Mouse (Mus musculus): ENCODE results near the gene Tatdn3. TPM values are rescaled to one million over a fixed set of nuclear protein-coding genes. Genes with fewer than 3 reads are reported as not detected.

Gene Tatdn3
- total RNA-seq (2014; fragmentation: Nextera tagmentation) (4.0 and 21.4 TPM in 2 replicates), total RNA-seq (2017) (9.3 and 12.5 TPM in 2 replicates)

DNA sequence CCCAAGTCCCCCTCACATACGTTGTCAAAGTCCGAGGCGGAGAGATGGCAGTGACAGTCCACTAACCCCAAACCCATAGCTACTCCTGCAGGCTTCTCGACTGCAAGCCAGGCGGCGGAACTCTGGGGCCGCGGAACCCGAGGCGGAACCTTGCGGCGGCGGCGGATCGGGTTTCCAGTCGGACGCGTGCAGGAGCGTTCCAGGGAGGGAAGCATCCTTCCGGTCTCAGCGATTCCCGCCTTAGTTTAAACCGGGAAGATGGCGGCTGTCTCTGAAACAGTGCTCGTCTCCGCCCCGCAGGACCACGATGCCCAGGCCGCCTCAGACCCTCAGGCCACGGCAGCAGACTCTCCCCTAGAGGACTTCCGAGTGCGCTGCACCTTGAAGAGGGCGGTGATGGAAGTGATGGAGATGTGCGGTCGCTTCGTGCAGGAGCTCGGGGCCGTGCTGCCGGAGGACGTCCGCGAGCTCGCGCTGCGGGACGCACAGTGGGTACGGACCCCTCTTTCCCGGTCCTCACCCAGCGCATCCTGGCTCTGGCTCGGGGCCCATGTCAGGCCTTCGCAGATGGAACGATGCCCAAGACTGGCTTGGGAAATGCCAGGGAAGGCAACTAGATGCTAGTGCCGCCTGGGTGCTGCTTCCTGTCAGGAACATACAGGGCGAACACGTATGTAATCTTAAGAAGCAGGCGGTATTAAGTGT lies at the start of gene Tatdn3, which contains the start of gene Nsl1:
Tatdn3 (minus strand) TSS at position 152 of the 705 bp plus-strand sequence.
Nsl1 (plus strand) TSS at position 232 of the 705 bp plus-strand sequence.
- peak; percentile 95 for ATAC-seq (replicated peaks; ENCODE audit: poor library complexity, severe bottlenecking)

- peak; percentile 76 for ATAC-seq (replicated peaks; ENCODE audit: poor library complexity, severe bottlenecking)
Measured at GRCm38 (mm10) chr1:191111146-191111545, 48.4 kb upstream of the Tatdn3 start.

DNA sequence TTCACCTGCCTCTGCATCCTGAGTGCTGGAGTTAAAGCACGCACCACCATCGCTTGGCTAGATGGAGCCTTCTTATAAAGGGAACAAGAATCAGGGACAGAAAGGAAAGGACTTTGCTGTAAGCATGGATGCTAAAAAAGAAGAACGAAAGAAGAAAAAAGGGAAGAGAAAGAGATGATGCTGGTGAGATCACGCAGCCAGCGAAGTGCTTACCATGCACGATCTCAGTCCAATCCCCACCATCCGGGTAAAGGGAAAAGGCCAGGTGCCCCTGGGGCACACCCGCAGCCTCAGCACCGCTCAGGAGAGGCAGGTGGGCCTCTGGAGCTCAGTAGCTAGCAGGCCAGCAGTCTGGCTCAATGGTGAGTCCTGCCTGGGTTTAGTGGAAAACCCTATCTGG lies 47.2 kb upstream of the Tatdn3 start:
- peak; percentile 20 for ATAC-seq (replicated peaks; ENCODE audit: poor library complexity, severe bottlenecking)

DNA sequence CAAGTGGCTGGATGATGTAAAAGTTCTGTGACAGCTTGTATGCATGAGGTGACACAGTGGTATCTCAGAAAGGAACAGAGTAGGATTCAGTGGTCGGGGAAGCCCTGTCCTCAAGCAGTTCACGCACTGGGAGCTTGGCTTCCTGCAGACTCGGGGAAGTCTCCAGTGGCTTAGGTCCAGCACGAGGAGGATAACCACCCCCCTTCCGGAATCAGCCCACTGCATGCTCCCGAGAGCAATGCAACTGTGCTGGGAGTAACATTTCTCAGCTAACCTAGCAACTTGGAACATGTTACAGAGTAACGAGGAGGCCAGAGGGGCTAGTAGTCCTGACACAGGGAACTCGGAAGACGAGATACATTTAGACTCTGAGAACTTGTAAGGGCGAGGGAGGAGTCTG lies 44.6 kb upstream of the Tatdn3 start:
- ATAC-seq (replicated peaks; ENCODE audit: poor library complexity, severe bottlenecking) = no peak

DNA sequence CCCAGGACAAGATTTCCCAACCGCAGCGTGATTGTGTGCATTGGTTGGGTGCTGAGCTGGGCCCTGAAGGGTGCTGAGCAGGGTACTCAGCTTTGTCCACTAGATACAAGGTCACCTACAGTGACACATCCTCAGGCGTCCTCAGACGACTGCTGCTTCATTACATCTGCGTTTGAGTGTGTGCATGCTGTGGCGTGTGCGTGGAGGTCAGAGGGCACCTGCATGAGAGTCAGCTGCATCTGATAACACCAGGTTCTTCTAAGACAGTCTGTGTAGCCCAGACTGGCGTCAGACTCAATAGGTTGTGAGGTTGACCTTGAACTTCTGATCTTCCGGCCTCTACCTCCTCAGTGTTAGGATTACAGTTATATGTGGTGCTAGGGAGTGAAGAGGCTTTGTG lies 42.5 kb upstream of the Tatdn3 start:
- no peak for ATAC-seq (replicated peaks; ENCODE audit: poor library complexity, severe bottlenecking)

DNA sequence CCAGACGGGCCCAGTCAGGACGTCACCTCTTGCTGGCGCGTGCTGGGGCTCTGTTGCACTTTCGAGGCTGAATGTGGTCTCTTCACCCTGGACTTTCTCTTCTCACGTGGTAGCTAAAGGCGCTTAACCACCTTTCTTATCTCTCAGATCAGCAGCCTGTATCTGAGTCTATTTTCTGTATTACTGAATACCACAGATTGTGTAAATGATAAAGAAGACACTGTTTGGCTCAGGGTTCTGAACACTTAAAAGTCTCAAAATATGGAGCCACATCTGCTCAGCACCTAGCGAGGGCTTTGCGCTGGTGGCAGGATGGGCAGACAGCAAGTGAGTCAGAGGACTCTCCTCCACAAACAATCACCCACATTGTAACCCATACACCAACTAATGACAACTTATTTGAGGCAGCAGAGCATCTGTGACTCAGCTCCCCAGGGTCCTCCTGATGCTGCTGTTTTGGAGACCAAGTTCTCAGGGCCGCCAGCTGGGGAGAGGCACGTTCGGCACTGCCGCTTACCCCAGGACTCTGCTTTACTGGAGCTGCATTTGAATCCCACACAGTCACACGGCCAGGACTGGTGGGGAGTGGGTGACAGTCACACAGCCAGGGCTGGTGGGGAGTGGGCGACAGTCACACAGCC lies 40.1 kb upstream of the Tatdn3 start:
- no peak for ATAC-seq (replicated peaks; ENCODE audit: poor library complexity, severe bottlenecking)

- no peak for ATAC-seq (replicated peaks; ENCODE audit: poor library complexity, severe bottlenecking)
Measured at GRCm38 (mm10) chr1:191099772-191100291, 37.1 kb upstream of the Tatdn3 start.

GRCm38 (mm10) chr1:191099114-191099513 lies 36.4 kb upstream of the Tatdn3 start:
- ATAC-seq (replicated peaks; ENCODE audit: poor library complexity, severe bottlenecking) = no peak

GRCm38 (mm10) chr1:191097802-191098747 lies 35.3 kb upstream of the Tatdn3 start, which contains the start of gene Batf3:
Gene Batf3 (plus strand): TSS chr1:191097847.
- peak; percentile 72 for ATAC-seq (replicated peaks; ENCODE audit: poor library complexity, severe bottlenecking)

DNA sequence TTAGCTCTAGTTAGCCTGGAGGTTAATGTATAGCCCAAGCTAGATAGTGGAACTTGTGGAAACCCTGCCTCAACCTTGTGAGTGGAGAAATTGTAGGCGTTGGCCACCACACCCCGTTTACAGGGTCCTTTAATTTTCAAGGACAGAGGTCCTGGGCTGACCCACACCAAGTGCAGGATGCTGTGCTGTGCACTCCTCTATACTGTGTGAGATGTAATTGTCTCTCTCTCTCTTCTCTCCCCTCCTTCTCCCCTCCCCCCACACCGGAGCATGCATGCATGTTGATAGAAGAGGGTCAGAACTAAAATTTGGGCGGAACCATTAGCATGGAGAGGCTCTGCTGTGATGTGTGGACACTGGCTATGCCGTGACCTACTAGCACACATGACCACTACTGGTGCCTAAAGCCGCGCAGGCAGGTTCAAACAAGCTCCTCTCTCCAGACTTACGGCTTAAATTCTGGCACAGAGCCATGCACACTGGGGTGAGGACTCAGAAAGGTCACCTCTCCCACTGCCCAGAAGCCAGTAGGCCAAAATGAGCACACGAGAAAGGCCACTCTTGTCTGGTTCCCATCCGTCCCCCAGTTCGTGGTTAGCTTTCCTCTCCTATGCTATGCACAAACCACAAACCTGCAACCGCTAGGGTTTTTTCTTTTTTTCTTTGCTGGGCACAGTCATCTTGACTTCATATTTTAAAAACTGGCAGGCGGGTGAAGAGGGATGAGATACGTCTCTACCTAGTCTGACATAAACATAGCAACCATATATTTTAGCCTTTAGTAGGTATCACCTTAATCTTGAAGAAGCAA lies 34.3 kb upstream of the Tatdn3 start:
- ATAC-seq (replicated peaks; ENCODE audit: poor library complexity, severe bottlenecking) = peak; percentile 44

GRCm38 (mm10) chr1:191095019-191095418 lies 32.3 kb upstream of the Tatdn3 start:
- no peak for ATAC-seq (replicated peaks; ENCODE audit: poor library complexity, severe bottlenecking)

- no peak for ATAC-seq (replicated peaks; ENCODE audit: poor library complexity, severe bottlenecking)
Measured at GRCm38 (mm10) chr1:191093578-191093977, 30.8 kb upstream of the Tatdn3 start.

DNA sequence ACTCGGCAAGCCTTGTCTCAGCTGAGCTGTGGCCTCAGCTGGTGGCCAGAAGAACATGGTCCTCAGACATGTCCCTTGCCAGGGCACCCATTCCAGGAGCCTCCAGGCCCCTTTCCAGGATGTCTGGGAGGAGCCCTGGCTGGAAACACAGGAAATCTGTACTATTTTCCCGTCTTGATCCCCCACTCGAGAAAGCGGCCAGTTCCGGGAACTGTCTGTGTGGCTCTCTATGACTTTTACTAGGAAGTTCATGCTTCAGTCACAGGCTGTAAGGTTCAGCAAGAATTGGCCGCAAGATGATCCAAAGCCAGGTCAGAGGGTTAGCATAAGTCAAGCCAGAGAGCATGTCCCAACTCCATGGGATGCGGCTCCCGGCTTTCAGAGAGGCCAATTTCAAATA lies 29.3 kb upstream of the Tatdn3 start:
- ATAC-seq (replicated peaks; ENCODE audit: poor library complexity, severe bottlenecking) = no peak

GRCm38 (mm10) chr1:191089355-191089754 lies 26.6 kb upstream of the Tatdn3 start:
- ATAC-seq (replicated peaks; ENCODE audit: poor library complexity, severe bottlenecking) = no peak

DNA sequence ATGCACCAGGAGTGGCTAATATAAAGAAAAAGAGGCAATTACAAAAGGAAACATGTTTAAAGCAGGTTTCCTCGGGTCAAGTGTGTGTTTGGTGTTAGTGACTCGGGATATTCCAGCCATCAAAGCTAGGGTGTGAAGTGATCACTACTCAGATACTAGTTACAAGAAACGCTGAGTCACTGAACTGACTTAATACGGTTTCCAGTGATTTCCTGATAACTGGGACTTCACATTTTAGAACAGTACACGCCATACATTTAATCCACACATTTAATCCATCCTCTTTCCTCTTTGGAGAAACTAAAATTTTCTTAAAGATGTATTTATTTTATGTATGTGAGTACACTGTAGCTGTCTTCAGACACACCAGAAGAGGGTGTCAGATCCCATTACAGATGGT lies 25.2 kb upstream of the Tatdn3 start:
- ATAC-seq (replicated peaks; ENCODE audit: poor library complexity, severe bottlenecking) = no peak

DNA sequence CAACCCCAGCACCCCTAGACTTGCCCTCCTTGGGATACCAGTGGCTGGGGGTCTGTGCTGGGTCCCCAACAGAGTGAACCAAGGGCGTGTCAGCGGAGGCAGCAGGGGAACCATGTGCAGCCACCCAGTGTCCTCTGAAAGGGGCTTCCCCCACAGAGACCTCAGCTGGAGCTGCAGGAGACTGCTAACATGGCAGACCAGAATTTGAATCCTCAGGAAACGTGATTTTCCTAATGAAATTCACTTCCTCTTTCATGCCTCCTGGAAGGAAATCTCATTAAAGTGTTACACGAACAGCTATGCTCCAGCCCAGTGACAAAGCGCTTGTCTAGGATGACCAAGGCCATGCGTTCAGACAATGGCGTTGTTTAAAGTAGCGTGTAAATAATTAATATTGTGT lies 24.2 kb upstream of the Tatdn3 start:
- ATAC-seq (replicated peaks; ENCODE audit: poor library complexity, severe bottlenecking) = peak; percentile 24

- peak; percentile 28 for ATAC-seq (replicated peaks; ENCODE audit: poor library complexity, severe bottlenecking)
Measured at GRCm38 (mm10) chr1:191086304-191086878, 23.7 kb upstream of the Tatdn3 start.

- peak; percentile 89 for ATAC-seq (replicated peaks; ENCODE audit: poor library complexity, severe bottlenecking)
Measured at GRCm38 (mm10) chr1:191085597-191085996, 22.9 kb upstream of the Tatdn3 start.

GRCm38 (mm10) chr1:191084951-191085559 lies 22.3 kb upstream of the Tatdn3 start:
- peak; percentile 35; the same call in 1 of the 2 replicates for ATAC-seq (replicated peaks; ENCODE audit: poor library complexity, severe bottlenecking)

Data from granulocyte monocyte progenitor cell, adult 5-6 weeks (primary cell).